Mouse (Mus musculus) spleen, adult 2 months (tissue): ENCODE data around the gene Tmem150b.

Experiments used
- CTCF ChIP-seq: fragments of 200-500 bp; IDR thresholded peaks from 2 replicates; pipeline ENCODE4 v1.5.1; 2011; ENCODE audit warnings: mild to moderate bottlenecking, inconsistent platforms; ENCODE audit not compliant: insufficient read depth, insufficient read length, insufficient replicate concordance; ENCODE audit errors: extremely low read depth
- POLR2A ChIP-seq: fragments of 200-500 bp; IDR thresholded peaks from 2 replicates; pipeline ENCODE4 v1.6.1; 2011; ENCODE audit warnings: low read depth, low read length, inconsistent platforms

- TF ChIP-seq CTCF: no peak
- TF ChIP-seq POLR2A: no peak
Measured at GRCm38 (mm10) chr7:4671956-4672355, 53.1 kb downstream of the Tmem150b start.
